Mouse (Mus musculus) activated CD4-positive, CD25-positive, alpha-beta regulatory T cell, adult 9 weeks (primary cell): ENCODE results near the gene Chd1. TPM values are rescaled to one million over a fixed set of nuclear protein-coding genes. Genes with fewer than 3 reads are reported as not detected.

Experiments
- polyA plus RNA-seq: library from polyadenylated mRNA; unstranded; fragments of 100-300 nt; shearing (Covaris generic); gene quantifications from one replicate; pipeline ENCODE4 v1.2.1, GENCODE M21; 2017

The Chd1 gene
- 10.9 TPM for polyA plus RNA-seq

DNA sequence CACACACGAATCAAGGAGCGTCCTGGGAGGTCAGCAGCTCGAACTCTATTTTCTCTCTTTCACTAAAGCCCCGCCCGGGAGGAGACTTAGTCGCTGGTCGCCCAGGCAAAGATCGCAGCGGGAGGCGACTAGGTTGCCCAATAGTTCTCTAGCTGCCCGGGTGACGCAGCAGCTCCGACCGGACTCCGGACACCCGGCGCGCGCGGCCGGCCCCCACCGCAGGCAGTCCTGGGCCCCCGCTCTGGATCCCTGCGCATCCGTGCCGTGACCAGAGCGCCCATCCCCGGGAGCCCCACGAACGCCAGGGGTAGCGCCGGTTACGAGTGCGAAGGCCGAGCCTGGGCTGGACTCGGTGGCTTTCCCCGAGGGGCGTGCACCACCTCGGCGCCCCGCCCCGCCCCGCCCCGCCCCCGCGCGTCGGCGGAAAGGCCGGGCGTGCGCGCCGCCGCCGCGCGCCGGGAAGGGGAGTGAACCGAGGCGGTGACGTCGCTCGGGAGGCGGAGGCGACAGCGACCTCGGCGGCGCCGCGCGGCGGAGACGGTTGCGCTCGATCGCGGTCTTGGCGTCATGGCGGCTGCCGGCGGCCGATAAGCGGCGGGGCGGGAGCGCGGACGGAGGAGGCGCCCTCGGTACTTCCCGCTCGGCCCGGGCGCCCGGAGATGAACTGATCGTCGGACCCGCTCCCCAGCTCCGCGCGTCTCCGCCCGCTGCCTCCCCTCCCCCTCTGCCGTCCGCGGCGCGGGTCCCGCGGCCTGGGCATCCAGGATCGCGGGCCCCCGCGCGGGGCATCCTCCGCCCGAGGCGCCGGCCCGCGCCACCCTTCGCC lies at the start of gene Chd1:
TSS of gene Chd1 (plus strand) at position 493 of the 826 bp plus-strand sequence.

Other genes with a start within 250 kb of the Chd1 start
- 304 TPM for gene Psmb1, start 205.2 kb upstream of the Chd1 start, polyA plus RNA-seq
- 52.6 TPM for gene Tbp, start 205.1 kb upstream of the Chd1 start, polyA plus RNA-seq
- 21.1 TPM for gene Pdcd2, start 177.7 kb upstream of the Chd1 start, polyA plus RNA-seq
- 8.2 TPM for gene Prdm9, start 140.6 kb upstream of the Chd1 start, polyA plus RNA-seq
- gene Rgmb, start 126.1 kb downstream of the Chd1 start, polyA plus RNA-seq, result 0.33 TPM